Mouse (Mus musculus) c-Kit-negative CD71-positive TER-119-positive erythroid progenitor cells, embryonic 14.5 days (primary cell): ENCODE measurements around the gene Aagab.

Source experiments
- DNase-seq: peaks from one replicate; pipeline ENCODE4 v3.0.0-alpha.2; 2013; ENCODE audit warnings: low read depth, low spot score

Aagab gene

GRCm38 (mm10) chr9:63672797-63673493 is 70.5 kb downstream of the Aagab start:
- no peak for DNase-seq

- no peak for DNase-seq
Measured at GRCm38 (mm10) chr9:63673494-63673805, 71.0 kb downstream of the Aagab start.

- no peak for DNase-seq
Measured at GRCm38 (mm10) chr9:63674613-63675012, 72.2 kb downstream of the Aagab start.

GRCm38 (mm10) chr9:63677621-63678020 is 75.2 kb downstream of the Aagab start:
- DNase-seq = no peak

GRCm38 (mm10) chr9:63678076-63678475 is 75.6 kb downstream of the Aagab start:
- no peak for DNase-seq

GRCm38 (mm10) chr9:63682301-63682700 is 79.8 kb downstream of the Aagab start:
- no peak for DNase-seq

- DNase-seq = no peak
Measured at GRCm38 (mm10) chr9:63682943-63683342, 80.5 kb downstream of the Aagab start.

GRCm38 (mm10) chr9:63684277-63684676 is 81.8 kb downstream of the Aagab start:
- no peak for DNase-seq

- DNase-seq = no peak
Measured at GRCm38 (mm10) chr9:63685352-63685751, 82.9 kb downstream of the Aagab start.

- no peak for DNase-seq
Measured at GRCm38 (mm10) chr9:63687413-63688015, 85.1 kb downstream of the Aagab start.

- DNase-seq = no peak
Measured at GRCm38 (mm10) chr9:63690511-63690910, 88.1 kb downstream of the Aagab start.

- no peak for DNase-seq
Measured at GRCm38 (mm10) chr9:63691960-63692359, 89.5 kb downstream of the Aagab start.
